Comparison of ENCODE assay signal across 29 mouse cellular contexts in genomic region chr19:44696773-44697172, GRCm38 (mm10). TPM values are rescaled to one million over a fixed set of nuclear protein-coding genes. Genes with fewer than 3 reads are reported as not detected.
DNase-seq lines count a peak whose midpoint lies in the region; ATAC-seq and TF ChIP-seq lines count a peak whose summit lies in the region.
"Had no signal": no experiment of that assay in that cellular context is flagged by ENCODE, and none has a peak within 500 bp of the region (broad histone marks: within the 10 kb centered on the region; RNA-seq: fewer than 3 reads in every experiment).

No protein-coding gene starts in this region.

- H3K27me3 ChIP-seq in midbrain, embryonic 11.5 days (ENCODE audit: control insufficient read depth, insufficient read depth, low read length) = peaks cover 44% of the 10 kb centered on the region
- H3K27me3 ChIP-seq in midbrain, embryonic 16.5 days (ENCODE audit: control insufficient read depth, insufficient read depth, low read depth, low read length) = peaks cover 13% of the 10 kb centered on the region
- H3K27me3 ChIP-seq in ES-Bruce4 (ENCODE audit: control insufficient read depth, insufficient read depth, low read length, poor library complexity, severe bottlenecking) = no peaks in the 10 kb centered on the region
- H3K27me3 ChIP-seq in hindbrain, embryonic 15.5 days = peaks cover 61% of the 10 kb centered on the region
- peaks cover 95% of the 10 kb centered on the region for H3K27me3 ChIP-seq in liver, embryonic 12.5 days (replicated peaks)
- peaks cover 63% of the 10 kb centered on the region for H3K27me3 ChIP-seq in intestine, embryonic 16.5 days (replicated peaks; ENCODE audit: control insufficient read depth, insufficient read depth, low read length)

- peak; percentile 100 for TF ChIP-seq EP300 in ES-Bruce4 (IDR thresholded peaks at IDR 0.05; ENCODE audit: insufficient read depth, low read depth, low read length)

- no peak for TF ChIP-seq POLR2A in ES-Bruce4 (IDR thresholded peaks at IDR 0.05; ENCODE audit: insufficient read depth, low read length)

- no peak overlapping the region for H3K4me3 ChIP-seq in midbrain, embryonic 11.5 days (ENCODE audit: low read depth, low read length)
- H3K4me3 ChIP-seq in midbrain, embryonic 16.5 days (ENCODE audit: low read depth, low read length) = no peak overlapping the region
- H3K4me3 ChIP-seq in ES-Bruce4 (ENCODE audit: low read depth, low read length) = no peak overlapping the region
- no peak overlapping the region for H3K4me3 ChIP-seq in hindbrain, embryonic 15.5 days
- no peak overlapping the region for H3K4me3 ChIP-seq in liver, embryonic 12.5 days
- H3K4me3 ChIP-seq in intestine, embryonic 16.5 days (ENCODE audit: low read length) = no peak overlapping the region
- H3K4me3 ChIP-seq: gastrocnemius, adult 2 months; limb, embryonic 10.5 days had no signal

- H3K4me2 ChIP-seq in midbrain, embryonic 11.5 days = no peak overlapping the region; the same call in 1 of the 2 replicates
- no peak overlapping the region for H3K4me2 ChIP-seq in midbrain, embryonic 16.5 days (ENCODE audit: low read length)
- H3K4me2 ChIP-seq in hindbrain, embryonic 15.5 days = no peak overlapping the region
- H3K4me2 ChIP-seq in liver, embryonic 12.5 days = no peak overlapping the region
- no peak overlapping the region for H3K4me2 ChIP-seq in intestine, embryonic 16.5 days (ENCODE audit: low read depth, low read length)

- H3K9me3 ChIP-seq in midbrain, embryonic 11.5 days (ENCODE audit: control insufficient read depth, low read length) = no peaks in the 10 kb centered on the region
- H3K9me3 ChIP-seq in midbrain, embryonic 16.5 days (replicated peaks; ENCODE audit: control insufficient read depth, low read length, poor library complexity, severe bottlenecking) = no peaks in the 10 kb centered on the region
- no peaks in the 10 kb centered on the region for H3K9me3 ChIP-seq in ES-Bruce4 (replicated peaks; ENCODE audit: control insufficient read depth, insufficient read depth, low read length, poor library complexity, severe bottlenecking)
- H3K9me3 ChIP-seq in hindbrain, embryonic 15.5 days = no peaks in the 10 kb centered on the region
- H3K9me3 ChIP-seq in liver, embryonic 12.5 days (replicated peaks) = no peaks in the 10 kb centered on the region
- H3K9me3 ChIP-seq in intestine, embryonic 16.5 days (ENCODE audit: control insufficient read depth, low read length) = no peaks in the 10 kb centered on the region
- H3K9me3 ChIP-seq: G1E; limb, embryonic 10.5 days had no signal

- DNase-seq in midbrain, embryonic 11.5 days (ENCODE audit: low spot score, missing footprints) = peak; percentile 88
- DNase-seq in R1 (ENCODE audit: low read depth, low spot score) = peak; percentile 37
- no peak for DNase-seq in thymus, postnatal 14 days
- DNase-seq: adrenal gland, postnatal 14 days; cerebellum, adult 8-10 months; cerebellum, postnatal 36 days; gastrocnemius, adult 2 months; kidney, adult 2 months; liver; lung, postnatal 4 days; retina, postnatal 1 day; right cerebral cortex, postnatal 25 days had no signal

- ATAC-seq in midbrain, embryonic 11.5 days (ENCODE audit: low FRiP score) = no peak
- ATAC-seq in midbrain, embryonic 16.5 days = no peak
- no peak for ATAC-seq in hindbrain, embryonic 15.5 days (ENCODE audit: low FRiP score, low read depth)
- ATAC-seq in liver, embryonic 12.5 days = no peak
- ATAC-seq in intestine, embryonic 16.5 days = no peak
- ATAC-seq: activated CD4-positive, CD25-positive, alpha-beta regulatory T cell, adult 4 months; inflammation-experienced regulatory T-cells, adult 6 months; Patski had no signal

- H3K9ac ChIP-seq in midbrain, embryonic 11.5 days (ENCODE audit: low read length) = peak overlapping the region; percentile 58
- no peak overlapping the region for H3K9ac ChIP-seq in midbrain, embryonic 16.5 days (ENCODE audit: low read depth, low read length)
- H3K9ac ChIP-seq in ES-Bruce4 (ENCODE audit: low read depth, poor library complexity, severe bottlenecking) = peak overlapping the region; percentile 30
- H3K9ac ChIP-seq in hindbrain, embryonic 15.5 days = no peak overlapping the region
- H3K9ac ChIP-seq in liver, embryonic 12.5 days = no peak overlapping the region
- H3K9ac ChIP-seq in intestine, embryonic 16.5 days (ENCODE audit: low read depth, low read length) = no peak overlapping the region

- WGBS in midbrain, embryonic 11.5 days = 34% methylated on average over 9 of the region's 9 CpGs
- 36% methylated on average over 9 of the region's 9 CpGs for WGBS in midbrain, embryonic 16.5 days
- WGBS in hindbrain, embryonic 15.5 days = 25% methylated on average over 9 of the region's 9 CpGs
- WGBS in liver, embryonic 12.5 days (ENCODE audit: insufficient replicate concordance) = 38% methylated on average over 9 of the region's 9 CpGs
- 51% methylated on average over 9 of the region's 9 CpGs for WGBS in intestine, embryonic 16.5 days

- peak overlapping the region; percentile 77 for H3K27ac ChIP-seq in midbrain, embryonic 11.5 days (ENCODE audit: low read depth, low read length)
- no peak overlapping the region for H3K27ac ChIP-seq in midbrain, embryonic 16.5 days (ENCODE audit: low read length)
- H3K27ac ChIP-seq in ES-Bruce4 (ENCODE audit: insufficient read depth, low read length) = peak overlapping the region; percentile 89
- H3K27ac ChIP-seq in hindbrain, embryonic 15.5 days (replicated peaks) = 0 out of 2 replicates have a peak overlapping the region, but pooled peaks have one; percentile 7
- H3K27ac ChIP-seq in liver, embryonic 12.5 days = no peak overlapping the region
- H3K27ac ChIP-seq in intestine, embryonic 16.5 days (ENCODE audit: low read length) = no peak overlapping the region
- H3K27ac ChIP-seq: gastrocnemius, adult 2 months; kidney, postnatal 0 days; limb, embryonic 10.5 days had no signal

- H3K4me1 ChIP-seq in midbrain, embryonic 11.5 days (ENCODE audit: control insufficient read depth, insufficient read depth, low read length) = peaks cover 32% of the 10 kb centered on the region
- peaks cover 15% of the 10 kb centered on the region for H3K4me1 ChIP-seq in midbrain, embryonic 16.5 days (ENCODE audit: control insufficient read depth, insufficient read depth, low read length)
- peaks cover 6% of the 10 kb centered on the region for H3K4me1 ChIP-seq in ES-Bruce4 (ENCODE audit: control insufficient read depth, insufficient read depth, low read length)
- H3K4me1 ChIP-seq in hindbrain, embryonic 15.5 days (replicated peaks) = peaks cover 41% of the 10 kb centered on the region
- no peaks in the 10 kb centered on the region for H3K4me1 ChIP-seq in liver, embryonic 12.5 days
- H3K4me1 ChIP-seq in intestine, embryonic 16.5 days (ENCODE audit: control insufficient read depth, insufficient read depth, low read length) = peaks cover 4% of the 10 kb centered on the region; the same call in 1 of the 2 replicates

- TF ChIP-seq CTCF in ES-Bruce4 (IDR thresholded peaks at IDR 0.05; ENCODE audit: low read depth, low read length) = no peak

- H3K36me3 ChIP-seq in midbrain, embryonic 11.5 days (ENCODE audit: control insufficient read depth, insufficient read depth, low read length) = no peaks in the 10 kb centered on the region
- no peaks in the 10 kb centered on the region for H3K36me3 ChIP-seq in midbrain, embryonic 16.5 days (ENCODE audit: control insufficient read depth, insufficient read depth, low read length)
- no peaks in the 10 kb centered on the region for H3K36me3 ChIP-seq in ES-Bruce4 (ENCODE audit: control insufficient read depth, insufficient read depth, low read length, poor library complexity, severe bottlenecking)
- no peaks in the 10 kb centered on the region for H3K36me3 ChIP-seq in hindbrain, embryonic 15.5 days
- no peaks in the 10 kb centered on the region for H3K36me3 ChIP-seq in liver, embryonic 12.5 days
- no peaks in the 10 kb centered on the region for H3K36me3 ChIP-seq in intestine, embryonic 16.5 days (ENCODE audit: control insufficient read depth, insufficient read depth, low read length)
- H3K36me3 ChIP-seq: G1E; limb, embryonic 10.5 days had no signal

RNA-seq across cellular contexts. Expression of gene Pax2, which starts 59.1 kb away (rescaled TPM):
- 0.34 and 0.57 TPM in 2 replicates for polyA plus RNA-seq in midbrain, embryonic 11.5 days (2014; fragmentation: Nextera tagmentation; extraction: Ambion mirVana)
- 0.33 and 0.41 TPM in 2 replicates for polyA plus RNA-seq in midbrain, embryonic 16.5 days (2015; fragmentation: Nextera tagmentation; extraction: Ambion mirVana)
- not detected in 2 replicates for polyA plus RNA-seq in ES-Bruce4 (2011; ENCODE audit: insufficient read depth, insufficient read length, low read depth, missing spikeins)
- 12.3 and 15.5 TPM in 2 replicates for polyA plus RNA-seq in hindbrain, embryonic 15.5 days (2015; fragmentation: Nextera tagmentation; extraction: Ambion mirVana)
- polyA plus RNA-seq in liver, embryonic 12.5 days (2016; fragmentation: Nextera tagmentation; extraction: Ambion mirVana) = not detected in 2 replicates
- polyA plus RNA-seq in intestine, embryonic 16.5 days (2015; fragmentation: Nextera tagmentation; extraction: Ambion mirVana) = not detected in 2 replicates
- polyA plus RNA-seq: activated CD4-positive, CD25-positive, alpha-beta regulatory T cell, adult 4 months; C2C12; G1E; heart, embryonic 14.5 days; inflammation-experienced regulatory T-cells, adult 6 months; large intestine, adult 2 months; liver, embryonic 16.5 days; lung, embryonic 16.5 days; spleen, adult 2 months had no signal

Comparison
In these comparisons a context has a peak if more than half of its experiments do, and no peak if none do; other contexts are left out.
1. H3K27ac ChIP-seq: peak in midbrain, embryonic 11.5 days (single experiment), ES-Bruce4 (single experiment) and hindbrain, embryonic 15.5 days (single experiment); none in midbrain, embryonic 16.5 days (single experiment), liver, embryonic 12.5 days (single experiment) and intestine, embryonic 16.5 days (single experiment).
2. H3K9ac ChIP-seq: peak in midbrain, embryonic 11.5 days (single experiment) and ES-Bruce4 (single experiment); none in midbrain, embryonic 16.5 days (single experiment), hindbrain, embryonic 15.5 days (single experiment), liver, embryonic 12.5 days (single experiment) and intestine, embryonic 16.5 days (single experiment).